Mouse (Mus musculus) megakaryocyte progenitor cell, adult 5-6 weeks (primary cell): Measurements from ENCODE around the gene Glipr2. TPM values are rescaled to one million over a fixed set of nuclear protein-coding genes. Genes with fewer than 3 reads are reported as not detected.

Source experiments
- ATAC-seq: replicated peaks from 2 replicates; pipeline ENCODE4 v1.8.0; 2016; ENCODE audit warnings: mild to moderate bottlenecking, moderate TSS enrichment, inconsistent platforms; ENCODE audit not compliant: poor library complexity
- total RNA-seq, 2 experiments: library from RNA; stranded (forward) in 1 of 2; stranded (reverse) in 1 of 2; fragments of 157-497, 149-512 nt in 1 of 2; fragments of 200-1000 nt in 1 of 2; gene quantifications; 2 replicates each; pipeline versions ENCODE4 v1.2.3 to v1.2.4; 2015 to 2017

The Glipr2 gene
- total RNA-seq, 2 experiments from 2014 or later, result 12.6 to 18.0 TPM

- no peak for ATAC-seq
These were observed 13.5 kb downstream of the Glipr2 start for GRCm38 (mm10) chr4:43970393-43971330.

- ATAC-seq, result no peak
These were observed 14.4 kb downstream of the Glipr2 start for GRCm38 (mm10) chr4:43971541-43972136.

- ATAC-seq, result peak; percentile 82
These were observed 15.0 kb downstream of the Glipr2 start for GRCm38 (mm10) chr4:43972137-43972591.

GRCm38 (mm10) chr4:43973526-43973981 is 16.4 kb downstream of the Glipr2 start:
- ATAC-seq, result peak; percentile 66

- ATAC-seq, result peak; percentile 26; the same call in 1 of the 2 replicates
These were observed 17.9 kb downstream of the Glipr2 start for GRCm38 (mm10) chr4:43974914-43975616.

GRCm38 (mm10) chr4:43976223-43976740 is 19.1 kb downstream of the Glipr2 start:
- ATAC-seq, result no peak

- no peak for ATAC-seq
These were observed 21.6 kb downstream of the Glipr2 start for GRCm38 (mm10) chr4:43978521-43979443.

GRCm38 (mm10) chr4:43979746-43980145 is 22.5 kb downstream of the Glipr2 start:
- no peak for ATAC-seq

- no peak for ATAC-seq
These were observed 23.0 kb downstream of the Glipr2 start for GRCm38 (mm10) chr4:43980236-43980635.

GRCm38 (mm10) chr4:43980846-43981245 is 23.6 kb downstream of the Glipr2 start:
- ATAC-seq, result no peak

GRCm38 (mm10) chr4:43981251-43981650 is 24.1 kb downstream of the Glipr2 start:
- ATAC-seq, result no peak

- ATAC-seq, result peak; percentile 99
These were observed 25.0 kb downstream of the Glipr2 start for GRCm38 (mm10) chr4:43982053-43982732.

GRCm38 (mm10) chr4:43983181-43983580 is 26.0 kb downstream of the Glipr2 start, which contains the start of gene Ccin:
TSS of gene Ccin (plus strand) at chr4:43983483.
- ATAC-seq, result no peak

GRCm38 (mm10) chr4:43983756-43984155 is 26.6 kb downstream of the Glipr2 start:
- no peak for ATAC-seq

GRCm38 (mm10) chr4:43984326-43984725 is 27.1 kb downstream of the Glipr2 start:
- no peak for ATAC-seq

GRCm38 (mm10) chr4:43988976-43989375 is 31.8 kb downstream of the Glipr2 start:
- no peak for ATAC-seq

- ATAC-seq, result no peak
These were observed 35.9 kb downstream of the Glipr2 start for GRCm38 (mm10) chr4:43993072-43993471.

GRCm38 (mm10) chr4:43994342-43994741 is 37.1 kb downstream of the Glipr2 start:
- ATAC-seq, result no peak

GRCm38 (mm10) chr4:44003622-44004021 is 46.4 kb downstream of the Glipr2 start:
- ATAC-seq, result peak; percentile 83
